Mouse (Mus musculus): ENCODE results near the gene Scaf11. TPM values are rescaled to one million over a fixed set of nuclear protein-coding genes. Genes with fewer than 3 reads are reported as not detected.

Gene Scaf11
- polyA plus RNA-seq, 1 experiment from 2014 or later = 43.8 TPM

GRCm38 (mm10) chr15:96388565-96388964, 72.1 kb downstream of the Scaf11 start:
- no peaks in the 10 kb centered on the region for H3K9me3 ChIP-seq (replicated peaks)
- H3K4me1 ChIP-seq = no peaks in the 10 kb centered on the region; the same call in 1 of the 2 replicates
- H3K36me3 ChIP-seq = peaks cover 33% of the 10 kb centered on the region
- WGBS = 71% methylated on average over 1 of the region's 1 CpGs
- H3K27ac ChIP-seq (replicated peaks) = no peak overlapping the region
- no peak overlapping the region for H3K9ac ChIP-seq (replicated peaks)
- no peak for ATAC-seq (ENCODE audit: low FRiP score)
- no peak overlapping the region for H3K4me2 ChIP-seq
- no peaks in the 10 kb centered on the region for H3K27me3 ChIP-seq (replicated peaks)
- no peak overlapping the region for H3K4me3 ChIP-seq (replicated peaks)

- H3K4me3 ChIP-seq (replicated peaks) = no peak overlapping the region
- 89% methylated on average over 11 of the region's 11 CpGs for WGBS
These were observed 78.4 kb downstream of the Scaf11 start for GRCm38 (mm10) chr15:96382223-96382622.

GRCm38 (mm10) chr15:96377701-96378100, 82.9 kb downstream of the Scaf11 start:
- Histone ChIP-seq H3K4me2 (no peak overlapping the region), H3K36me3 (peaks cover 18% of the 10 kb centered on the region), H3K4me3 (replicated peaks) (no peak overlapping the region), H3K27me3 (replicated peaks) (no peaks in the 10 kb centered on the region), H3K9me3 (replicated peaks) (no peaks in the 10 kb centered on the region), H3K4me1 (0 out of 2 replicates have a peak, but pooled peaks cover 3% of the 10 kb centered on the region), H3K27ac (replicated peaks) (no peak overlapping the region), H3K9ac (replicated peaks) (no peak overlapping the region)
- WGBS = 88% methylated on average over 7 of the region's 7 CpGs
- no peak for ATAC-seq (ENCODE audit: low FRiP score)

More at GRCm38 (mm10) chr15:96382223-96382622, 78.4 kb downstream of the Scaf11 start:
- no peak for ATAC-seq (ENCODE audit: low FRiP score)
- Histone ChIP-seq H3K27me3 (replicated peaks) (no peaks in the 10 kb centered on the region), H3K4me2 (no peak overlapping the region), H3K9me3 (replicated peaks) (no peaks in the 10 kb centered on the region), H3K27ac (replicated peaks) (no peak overlapping the region), H3K4me1 (0 out of 2 replicates have a peak, but pooled peaks cover 2% of the 10 kb centered on the region), H3K9ac (replicated peaks) (no peak overlapping the region), H3K36me3 (peaks cover 37% of the 10 kb centered on the region)

- no peak overlapping the region for H3K27ac ChIP-seq (replicated peaks)
- 84% methylated on average over 5 of the region's 5 CpGs for WGBS
- ATAC-seq (ENCODE audit: low FRiP score) = no peak
These were observed 83.4 kb downstream of the Scaf11 start for GRCm38 (mm10) chr15:96377263-96377662.

GRCm38 (mm10) chr15:96376214-96376613, 84.4 kb downstream of the Scaf11 start:
- H3K4me3 ChIP-seq (replicated peaks) = no peak overlapping the region
- 0 out of 2 replicates have a peak, but pooled peaks cover 3% of the 10 kb centered on the region for H3K4me1 ChIP-seq
- no peak overlapping the region for H3K4me2 ChIP-seq
- no peak for ATAC-seq (ENCODE audit: low FRiP score)
- H3K9ac ChIP-seq (replicated peaks) = no peak overlapping the region
- H3K27me3 ChIP-seq (replicated peaks) = no peaks in the 10 kb centered on the region
- WGBS = 97% methylated on average over 2 of the region's 2 CpGs
- peaks cover 26% of the 10 kb centered on the region for H3K36me3 ChIP-seq
- no peak overlapping the region for H3K27ac ChIP-seq (replicated peaks)
- no peaks in the 10 kb centered on the region for H3K9me3 ChIP-seq (replicated peaks)

More at GRCm38 (mm10) chr15:96377263-96377662, 83.4 kb downstream of the Scaf11 start:
- H3K27me3 ChIP-seq (replicated peaks) = no peaks in the 10 kb centered on the region
- H3K4me2 ChIP-seq = no peak overlapping the region
- no peaks in the 10 kb centered on the region for H3K9me3 ChIP-seq (replicated peaks)
- H3K36me3 ChIP-seq = peaks cover 18% of the 10 kb centered on the region
- H3K4me1 ChIP-seq = 0 out of 2 replicates have a peak, but pooled peaks cover 3% of the 10 kb centered on the region
- H3K4me3 ChIP-seq (replicated peaks) = no peak overlapping the region
- no peak overlapping the region for H3K9ac ChIP-seq (replicated peaks)

GRCm38 (mm10) chr15:96373161-96373560, 87.5 kb downstream of the Scaf11 start:
- no peak overlapping the region for H3K4me2 ChIP-seq
- no peak overlapping the region for H3K27ac ChIP-seq (replicated peaks)
- WGBS = 85% methylated on average over 5 of the region's 5 CpGs
- no peaks in the 10 kb centered on the region for H3K9me3 ChIP-seq (replicated peaks)
- H3K9ac ChIP-seq (replicated peaks) = no peak overlapping the region
- peaks cover 44% of the 10 kb centered on the region for H3K36me3 ChIP-seq
- H3K27me3 ChIP-seq (replicated peaks) = no peaks in the 10 kb centered on the region
- H3K4me3 ChIP-seq (replicated peaks) = no peak overlapping the region
- no peak for ATAC-seq (ENCODE audit: low FRiP score)
- H3K4me1 ChIP-seq = 0 out of 2 replicates have a peak, but pooled peaks cover 3% of the 10 kb centered on the region

- Histone ChIP-seq H3K4me2 (no peak overlapping the region), H3K4me1 (0 out of 2 replicates have a peak, but pooled peaks cover 3% of the 10 kb centered on the region), H3K36me3 (peaks cover 49% of the 10 kb centered on the region), H3K27ac (replicated peaks) (no peak overlapping the region), H3K4me3 (replicated peaks) (no peak overlapping the region), H3K9ac (replicated peaks) (no peak overlapping the region), H3K27me3 (replicated peaks) (no peaks in the 10 kb centered on the region), H3K9me3 (replicated peaks) (no peaks in the 10 kb centered on the region)
- ATAC-seq (ENCODE audit: low FRiP score) = no peak
- WGBS = 94% methylated on average over 6 of the region's 6 CpGs
These were observed 88.0 kb downstream of the Scaf11 start for GRCm38 (mm10) chr15:96372628-96373027.

- 96% methylated on average over 18 of the region's 18 CpGs for WGBS
- no peak overlapping the region for H3K4me3 ChIP-seq (replicated peaks)
- peaks cover 54% of the 10 kb centered on the region for H3K36me3 ChIP-seq
- ATAC-seq (ENCODE audit: low FRiP score) = no peak
- H3K27me3 ChIP-seq (replicated peaks) = no peaks in the 10 kb centered on the region
- no peak overlapping the region for H3K4me2 ChIP-seq
- no peaks in the 10 kb centered on the region for H3K9me3 ChIP-seq (replicated peaks)
- no peak overlapping the region for H3K27ac ChIP-seq (replicated peaks)
- H3K4me1 ChIP-seq = no peaks in the 10 kb centered on the region
- H3K9ac ChIP-seq (replicated peaks) = no peak overlapping the region
These were observed 89.3 kb downstream of the Scaf11 start for GRCm38 (mm10) chr15:96371311-96371710.

GRCm38 (mm10) chr15:96366176-96366963, 94.3 kb downstream of the Scaf11 start:
- no peak overlapping the region for H3K4me3 ChIP-seq (replicated peaks)
- no peaks in the 10 kb centered on the region for H3K9me3 ChIP-seq (replicated peaks)
- no peak overlapping the region for H3K4me2 ChIP-seq
- H3K4me1 ChIP-seq = no peaks in the 10 kb centered on the region
- H3K27ac ChIP-seq (replicated peaks) = no peak overlapping the region
- peaks cover 75% of the 10 kb centered on the region for H3K36me3 ChIP-seq
- no peaks in the 10 kb centered on the region for H3K27me3 ChIP-seq (replicated peaks)
- no peak overlapping the region for H3K9ac ChIP-seq (replicated peaks)
- WGBS = 86% methylated on average over 11 of the region's 11 CpGs
- no peak for ATAC-seq (ENCODE audit: low FRiP score)

GRCm38 (mm10) chr15:96365351-96365750, 95.3 kb downstream of the Scaf11 start:
- Histone ChIP-seq H3K9me3 (replicated peaks) (no peaks in the 10 kb centered on the region), H3K4me3 (replicated peaks) (no peak overlapping the region), H3K4me1 (no peaks in the 10 kb centered on the region), H3K36me3 (peaks cover 72% of the 10 kb centered on the region), H3K4me2 (no peak overlapping the region), H3K9ac (replicated peaks) (no peak overlapping the region), H3K27ac (replicated peaks) (no peak overlapping the region), H3K27me3 (replicated peaks) (no peaks in the 10 kb centered on the region)
- ATAC-seq (ENCODE audit: low FRiP score) = no peak
- 61% methylated on average over 3 of the region's 3 CpGs for whole genome bisulfite sequencing

Measured in neural tube, embryonic 15.5 days (tissue).